Mouse (Mus musculus): ENCODE results near the gene Sik3. TPM values are rescaled to one million over a fixed set of nuclear protein-coding genes. Genes with fewer than 3 reads are reported as not detected.
A peak's percentile ranks its signal among the peaks of the same experiment; 100 is the strongest.

Sik3 gene
- total RNA-seq, 2 experiments from 2014 or later = 37.4 to 38.3 TPM

- DNase-seq (ENCODE audit: low spot score) = no peak
Measured at GRCm38 (mm10) chr9:46224945-46225660, 212.5 kb downstream of the Sik3 start.

- DNase-seq (ENCODE audit: low spot score) = no peak
Measured at GRCm38 (mm10) chr9:46227064-46227614, 214.5 kb downstream of the Sik3 start.

GRCm38 (mm10) chr9:46228491-46228890, 215.9 kb downstream of the Sik3 start, which contains the start of gene Apoa1:
TSS of gene Apoa1 (plus strand) at chr9:46228580.
- no peak for DNase-seq (ENCODE audit: low spot score)

GRCm38 (mm10) chr9:46229573-46230449, 217.2 kb downstream of the Sik3 start:
- DNase-seq (ENCODE audit: low spot score) = peak; percentile 78

- DNase-seq (ENCODE audit: low spot score) = no peak
Measured at GRCm38 (mm10) chr9:46230450-46230975, 217.9 kb downstream of the Sik3 start.

- DNase-seq (ENCODE audit: low spot score) = no peak
Measured at GRCm38 (mm10) chr9:46235196-46235595, 222.6 kb downstream of the Sik3 start.

- DNase-seq (ENCODE audit: low spot score) = no peak
Measured at GRCm38 (mm10) chr9:46235596-46235648, 222.8 kb downstream of the Sik3 start, which contains the start of gene Apoc3. TSS of gene Apoc3 (minus strand) at chr9:46235636.

GRCm38 (mm10) chr9:46235649-46236048, 223.0 kb downstream of the Sik3 start:
- DNase-seq (ENCODE audit: low spot score) = no peak

- DNase-seq (ENCODE audit: low spot score) = no peak
Measured at GRCm38 (mm10) chr9:46238850-46239249, 226.2 kb downstream of the Sik3 start.

GRCm38 (mm10) chr9:46240526-46241153, 228.0 kb downstream of the Sik3 start, which contains the start of gene Apoa4:
TSS of gene Apoa4 (plus strand) at chr9:46240696.
- DNase-seq (ENCODE audit: low spot score) = no peak

GRCm38 (mm10) chr9:46241818-46242217, 229.2 kb downstream of the Sik3 start:
- no peak for DNase-seq (ENCODE audit: low spot score)

GRCm38 (mm10) chr9:46243122-46243521, 230.5 kb downstream of the Sik3 start:
- no peak for DNase-seq (ENCODE audit: low spot score)

- DNase-seq (ENCODE audit: low spot score) = no peak
Measured at GRCm38 (mm10) chr9:46243584-46243983, 231.0 kb downstream of the Sik3 start.

- DNase-seq (ENCODE audit: low spot score) = peak; percentile 65
Measured at GRCm38 (mm10) chr9:46246752-46247324, 234.2 kb downstream of the Sik3 start.

GRCm38 (mm10) chr9:46256177-46256576, 243.6 kb downstream of the Sik3 start:
- no peak for DNase-seq (ENCODE audit: low spot score)

- DNase-seq (ENCODE audit: low spot score) = no peak
Measured at GRCm38 (mm10) chr9:46256658-46257385, 244.2 kb downstream of the Sik3 start.

GRCm38 (mm10) chr9:46257546-46257945, 244.9 kb downstream of the Sik3 start:
- no peak for DNase-seq (ENCODE audit: low spot score)

- DNase-seq (ENCODE audit: low spot score) = no peak
Measured at GRCm38 (mm10) chr9:46259111-46259510, 246.5 kb downstream of the Sik3 start.

- no peak for DNase-seq (ENCODE audit: low spot score)
Measured at GRCm38 (mm10) chr9:46261131-46261530, 248.5 kb downstream of the Sik3 start.

GRCm38 (mm10) chr9:46268343-46268873, 255.8 kb downstream of the Sik3 start, which contains the start of gene Apoa5:
TSS of gene Apoa5 (plus strand) at chr9:46268633.
- no peak for DNase-seq (ENCODE audit: low spot score)

- no peak for DNase-seq (ENCODE audit: low spot score)
Measured at GRCm38 (mm10) chr9:46269125-46269524, 256.5 kb downstream of the Sik3 start.

Measured in gastrocnemius, adult 18-20 months (tissue).